Mouse (Mus musculus) C2C12 (cell line): Measurements from ENCODE around the gene Tpm1.

Experiments
- CEBPB ChIP-seq: IDR thresholded peaks from one replicate; pipeline ENCODE4 v1.6.1; 2011; ENCODE audit warnings: low read depth, mild to moderate bottlenecking, control low read depth, moderate library complexity
- CTCF ChIP-seq: IDR thresholded peaks from one replicate; pipeline ENCODE4 v1.5.1; 2011; ENCODE audit not compliant: control insufficient read depth, insufficient read depth, insufficient read length
- MAX ChIP-seq: IDR thresholded peaks from one replicate; pipeline ENCODE4 v1.6.1; 2011; ENCODE audit warnings: mild to moderate bottlenecking, control low read depth
- USF1 ChIP-seq: IDR thresholded peaks from one replicate; pipeline ENCODE4 v1.6.1; 2011; ENCODE audit warnings: low read depth, mild to moderate bottlenecking, control low read depth, moderate library complexity

DNA sequence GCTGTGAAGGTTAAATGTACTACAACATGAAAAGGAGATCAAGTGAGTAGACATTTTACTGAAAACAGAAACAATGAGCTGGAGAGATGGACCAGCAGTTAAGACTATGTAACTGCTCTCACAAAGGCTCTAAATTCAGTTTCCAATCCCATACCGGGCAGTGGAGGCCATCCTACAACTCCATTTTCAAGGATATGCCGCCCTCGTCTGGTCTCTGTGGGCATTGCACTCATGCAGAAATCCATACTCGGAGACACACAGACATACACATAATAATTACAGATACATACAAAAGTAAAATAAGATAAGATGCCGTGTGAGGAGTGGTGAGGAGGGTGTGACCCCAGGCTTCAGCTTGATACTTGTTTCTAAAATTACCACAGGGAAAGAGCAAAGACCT is 68.7 kb downstream of the Tpm1 start:
- TF ChIP-seq CTCF (peak; percentile 67), CEBPB (no peak), MAX (no peak), USF1 (no peak)
